Mouse (Mus musculus): ENCODE measurements around the gene Zfp541.

Zfp541 gene

DNA sequence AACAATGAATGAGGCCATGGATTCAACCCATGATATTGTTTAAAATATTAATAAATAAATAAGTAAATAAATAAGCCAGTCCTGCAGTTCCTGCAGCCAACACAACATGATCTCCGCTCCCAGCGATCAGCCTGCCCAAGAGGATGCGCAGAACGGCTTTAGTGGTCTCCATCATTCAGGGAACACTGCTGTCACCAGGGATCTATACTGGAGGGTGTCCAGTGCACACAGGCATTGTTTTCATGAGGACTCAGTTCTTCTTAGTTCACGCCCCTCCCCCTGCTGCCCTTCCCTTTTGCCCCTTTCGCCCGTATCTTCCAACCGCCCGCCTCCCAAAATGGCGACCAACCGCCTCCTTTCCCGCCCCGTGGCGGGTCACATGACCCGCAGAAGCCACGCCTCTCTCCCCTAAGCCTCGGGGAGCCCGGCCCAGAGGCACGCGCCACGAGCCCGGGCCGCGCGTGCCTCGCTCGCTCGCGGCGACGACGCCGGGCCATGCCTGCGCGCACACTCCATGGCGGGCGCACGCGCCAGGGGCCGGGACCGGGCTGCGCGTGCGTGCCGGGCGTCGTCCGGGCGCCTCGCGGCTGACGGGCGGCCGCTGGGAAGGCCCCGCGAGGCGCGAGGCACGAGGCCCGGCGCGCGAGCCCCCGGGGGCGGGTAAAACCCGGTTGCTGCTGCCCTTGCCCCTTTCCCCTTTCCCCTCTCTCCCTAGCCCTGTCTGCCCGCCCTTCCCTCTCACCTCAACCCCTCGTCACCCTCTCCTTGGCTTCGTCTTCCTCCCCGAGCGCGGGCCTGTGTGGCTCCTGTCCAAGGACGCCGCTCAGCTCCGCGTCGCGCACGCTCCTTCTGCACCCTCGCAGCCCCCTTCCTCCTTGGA is at the start of gene Zfp541:
TSS of gene Zfp541 (plus strand) at position 596 of the 880 bp plus-strand sequence.
- DNase-seq = no peak

- DNase-seq = no peak
These were observed 48.9 kb upstream of the Zfp541 start for GRCm38 (mm10) chr7:16012576-16013263.

DNA sequence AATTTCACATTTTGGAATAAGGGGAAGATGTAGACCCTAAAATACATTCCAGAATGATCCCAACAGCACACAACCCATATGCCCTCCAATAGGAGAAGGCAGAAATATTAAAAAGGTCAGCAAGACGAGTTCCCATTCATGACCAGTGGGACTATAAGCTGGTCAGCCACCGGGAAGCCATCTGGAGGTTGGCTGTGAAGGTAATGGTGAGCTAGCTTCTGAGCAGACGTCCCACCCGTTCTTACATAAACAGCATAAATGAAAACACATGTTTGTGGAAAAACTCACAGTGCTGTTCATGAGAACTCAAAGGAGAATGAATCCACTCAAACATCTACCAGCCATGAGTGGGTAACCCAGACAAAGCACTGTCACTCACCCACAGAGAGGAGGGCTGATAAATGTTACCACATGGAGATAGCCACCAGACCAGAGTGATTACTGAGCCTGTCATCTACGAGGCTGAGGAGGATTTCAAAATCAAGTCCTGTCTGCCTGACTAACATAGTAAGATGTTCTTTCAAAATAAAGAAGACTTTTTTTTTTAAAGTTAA is 47.8 kb upstream of the Zfp541 start:
- DNase-seq = no peak

GRCm38 (mm10) chr7:16014521-16015175 is 47.0 kb upstream of the Zfp541 start:
- DNase-seq = peak; percentile 51

- no peak for DNase-seq
These were observed 46.2 kb upstream of the Zfp541 start for GRCm38 (mm10) chr7:16015384-16015783.

DNA sequence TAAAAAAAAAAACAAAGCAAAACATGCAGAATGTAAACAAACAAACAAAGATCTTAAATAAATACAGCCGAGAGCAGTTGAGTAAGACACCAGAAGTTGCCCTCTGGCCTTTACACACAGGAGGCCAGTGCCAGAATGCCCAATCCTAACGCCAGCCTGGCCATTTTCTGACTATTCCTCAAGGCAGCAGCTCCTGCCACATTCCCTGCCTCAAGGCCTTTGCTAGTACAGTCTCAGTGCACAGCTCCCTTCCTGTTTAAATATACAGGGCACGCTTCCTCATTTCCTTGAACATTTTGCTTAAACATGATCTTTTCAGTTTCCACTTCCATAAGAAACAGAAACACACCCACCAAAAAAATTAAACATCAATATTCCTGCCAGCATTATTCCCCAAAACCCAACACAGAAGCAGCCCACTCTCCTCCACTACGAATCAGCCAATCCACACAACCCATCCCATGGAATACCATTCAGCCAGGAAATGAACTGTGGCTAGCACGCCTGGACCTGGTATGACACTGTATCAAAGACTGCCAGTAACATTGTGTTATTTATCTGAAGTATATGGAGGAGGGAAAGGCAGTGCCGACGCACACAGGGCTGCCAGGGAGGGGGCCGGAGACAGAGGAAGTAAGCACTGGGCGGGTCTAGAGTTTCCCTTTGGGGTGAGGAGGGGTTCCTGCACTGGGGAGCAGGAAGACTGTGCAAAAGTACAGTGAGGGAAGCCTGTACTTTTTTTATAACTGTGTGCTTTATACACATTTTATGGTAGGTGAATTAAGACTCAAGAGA is 43.4 kb upstream of the Zfp541 start:
- no peak for DNase-seq

DNA sequence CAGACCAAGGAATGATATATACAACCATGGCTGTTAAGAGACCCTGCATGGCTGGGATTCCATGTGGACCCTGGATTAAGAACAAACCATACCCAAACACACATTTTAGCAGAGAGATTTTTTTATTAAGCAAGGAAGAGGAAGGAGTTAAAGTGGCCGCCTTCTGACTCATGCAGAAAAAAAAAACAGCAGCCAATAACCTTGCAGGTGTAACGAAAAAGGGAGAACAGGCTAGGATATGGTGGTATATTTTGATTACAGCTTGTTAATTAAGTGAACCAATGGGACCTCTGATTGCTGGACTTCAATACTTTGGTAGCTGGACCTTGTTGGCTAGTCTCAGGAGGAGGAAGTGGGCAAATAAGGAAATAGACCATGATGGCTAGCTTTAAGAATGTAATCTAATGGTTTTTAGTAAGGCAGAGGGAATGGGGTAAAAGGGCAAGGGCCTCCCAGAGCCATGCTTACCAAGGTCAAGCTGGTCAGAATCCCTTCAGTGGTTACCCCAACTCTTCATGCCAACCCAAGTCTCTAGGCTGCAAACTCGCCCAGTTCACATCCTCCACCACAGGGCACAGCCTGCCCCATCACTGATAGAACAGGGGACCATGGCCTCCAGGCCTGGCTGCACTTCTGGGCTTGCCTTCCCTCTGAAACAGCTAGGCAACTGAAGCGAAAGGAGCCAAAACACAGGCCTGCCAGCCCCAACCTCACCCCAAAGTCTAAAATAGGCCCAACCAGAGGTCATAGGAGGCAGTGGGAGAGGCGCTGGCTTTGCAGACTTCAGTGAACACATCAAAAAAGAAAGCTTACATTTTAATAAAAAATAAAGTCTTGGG is 42.1 kb upstream of the Zfp541 start:
- no peak for DNase-seq

DNA sequence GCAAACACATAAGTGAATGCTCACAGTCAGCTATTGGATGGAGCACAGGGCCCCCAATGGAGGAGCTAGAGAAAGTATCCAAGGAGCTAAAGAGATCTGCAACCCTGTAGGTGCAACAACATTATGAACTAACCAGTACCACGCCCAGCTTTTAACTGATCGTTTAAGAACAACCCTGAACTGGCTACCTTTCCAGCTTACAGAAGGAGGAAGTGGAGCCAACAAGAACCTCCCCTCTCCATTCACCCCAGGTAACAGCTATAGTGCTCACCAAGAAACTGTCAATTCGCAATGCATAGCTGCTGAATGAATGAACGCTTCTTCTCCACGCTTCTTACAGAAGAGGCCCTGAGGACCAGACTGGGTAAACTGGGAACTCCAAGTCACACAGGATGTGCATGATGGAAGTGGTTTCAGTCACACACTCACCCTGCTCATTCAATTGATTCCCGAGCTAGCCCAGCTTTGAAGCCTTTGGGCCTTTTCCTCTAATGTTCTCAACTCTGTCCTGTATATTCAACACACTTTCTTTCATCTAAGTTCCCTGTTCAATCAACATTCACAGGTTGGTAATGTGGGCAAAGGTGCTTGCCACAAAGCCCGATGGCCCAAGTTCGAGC is 36.9 kb upstream of the Zfp541 start:
- no peak for DNase-seq

GRCm38 (mm10) chr7:16028102-16028927 is 33.3 kb upstream of the Zfp541 start:
- DNase-seq = peak; percentile 25

DNA sequence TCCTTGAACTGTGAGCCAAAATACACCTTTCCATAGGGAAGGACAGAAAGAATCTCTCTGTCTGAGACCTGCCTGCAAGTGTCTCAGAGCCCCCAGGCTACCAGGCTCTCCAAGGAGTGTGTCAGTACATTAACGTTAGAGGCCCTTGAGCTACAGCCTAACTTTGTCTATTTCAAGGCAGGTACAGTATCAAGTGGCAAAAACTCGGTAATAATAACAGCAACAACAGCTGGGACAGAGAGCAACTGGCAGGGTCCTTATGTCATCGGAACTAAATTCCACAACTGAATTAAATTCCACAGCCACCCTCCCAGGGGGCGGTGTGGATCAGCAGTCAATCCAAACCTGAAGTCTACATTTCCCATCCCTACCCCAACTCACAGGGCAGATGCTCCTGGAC is 30.5 kb upstream of the Zfp541 start:
- DNase-seq = no peak

DNA sequence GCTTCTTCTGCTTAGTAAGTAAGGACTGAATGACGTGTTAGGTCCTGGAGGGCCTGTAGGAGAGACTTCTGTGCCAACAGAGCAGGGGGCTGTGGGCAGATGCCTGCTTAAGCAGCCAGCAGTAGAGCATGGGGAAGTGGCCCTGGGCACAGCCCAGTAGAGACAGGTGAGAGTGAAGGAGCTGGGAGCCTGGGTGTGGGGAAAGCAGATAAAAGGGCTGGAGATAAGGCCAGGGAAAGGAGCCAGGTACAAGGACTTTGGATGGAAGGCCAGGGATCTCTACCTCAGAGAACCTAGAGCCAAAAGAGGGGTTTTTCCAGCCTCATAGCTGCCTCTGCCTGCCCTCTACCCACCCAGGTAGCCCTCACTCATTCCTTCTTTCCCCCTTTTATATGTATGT is 28.6 kb upstream of the Zfp541 start:
- no peak for DNase-seq

GRCm38 (mm10) chr7:16033580-16034461 is 27.8 kb upstream of the Zfp541 start:
- no peak for DNase-seq

- DNase-seq = no peak
These were observed 24.6 kb upstream of the Zfp541 start for GRCm38 (mm10) chr7:16036972-16037371.

DNA sequence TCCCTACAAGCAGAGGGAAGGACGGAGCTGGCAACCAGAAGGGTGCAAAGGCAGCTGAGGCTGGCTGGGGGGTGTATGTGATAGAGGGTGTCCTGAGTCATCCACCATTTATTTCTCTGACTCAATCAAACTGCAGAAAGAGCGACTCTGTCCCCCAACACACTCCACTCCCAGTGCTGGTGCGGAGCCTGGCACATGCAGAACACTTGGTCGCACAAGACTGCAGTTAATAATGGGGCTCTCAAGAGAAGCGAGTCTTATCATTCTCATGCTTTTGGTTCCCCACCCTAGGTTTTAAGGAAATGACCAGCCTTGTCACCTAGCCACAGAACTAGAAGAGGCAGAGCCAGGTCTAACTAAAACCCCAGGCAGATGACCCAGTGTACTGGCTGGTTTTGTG is 22.3 kb upstream of the Zfp541 start:
- DNase-seq = no peak

DNA sequence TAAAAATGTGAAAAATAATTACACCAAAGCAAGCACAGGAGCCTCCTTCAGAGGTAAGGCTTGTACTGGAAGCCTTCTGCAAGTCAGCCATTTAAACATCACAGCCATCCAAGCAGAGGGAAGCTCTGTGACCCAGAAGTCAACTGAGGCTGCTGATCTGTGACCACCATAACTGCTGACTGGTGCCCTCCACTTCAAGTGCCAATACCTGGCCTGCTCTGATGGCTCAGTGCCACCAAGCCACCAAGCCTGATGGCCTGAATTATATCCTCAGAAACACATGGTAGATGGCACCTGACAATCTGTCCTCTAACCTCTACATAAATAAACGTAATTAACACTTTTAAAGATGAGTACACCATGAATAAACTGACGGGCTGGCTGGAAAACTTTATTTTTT is 20.4 kb upstream of the Zfp541 start:
- peak; percentile 49 for DNase-seq

GRCm38 (mm10) chr7:16042850-16043775 is 18.5 kb upstream of the Zfp541 start:
- peak; percentile 34 for DNase-seq

DNA sequence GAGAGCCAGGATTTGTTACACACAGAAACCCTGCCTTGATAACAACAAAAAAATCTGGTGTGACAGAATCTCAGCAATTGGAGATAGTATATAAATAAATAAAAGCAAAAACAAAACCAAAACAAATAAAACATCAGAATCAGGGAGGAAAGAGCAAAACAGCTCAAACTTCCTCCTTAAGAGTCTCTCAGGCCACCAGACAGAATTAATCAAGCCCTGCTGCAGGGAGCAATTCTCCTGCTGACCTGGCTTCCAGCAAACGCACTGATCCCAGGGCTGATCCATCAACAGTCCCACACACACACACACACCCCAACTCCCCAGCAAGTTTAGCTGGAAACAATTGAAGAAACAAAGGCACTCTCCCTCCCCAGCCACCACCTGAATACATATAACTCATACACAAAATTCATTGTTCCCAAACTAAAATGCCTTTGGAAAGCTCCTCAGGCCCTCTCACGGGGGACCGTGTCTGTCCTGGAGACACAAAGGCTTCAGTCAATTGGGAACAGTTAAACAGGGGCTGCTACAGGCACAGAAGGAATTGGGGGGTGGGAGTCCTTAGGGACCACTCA is 17.7 kb upstream of the Zfp541 start:
- no peak for DNase-seq

GRCm38 (mm10) chr7:16044531-16044930 is 17.1 kb upstream of the Zfp541 start:
- DNase-seq = no peak
